ENCODE assay signal across 7 mouse cellular contexts in the genomic region with DNA sequence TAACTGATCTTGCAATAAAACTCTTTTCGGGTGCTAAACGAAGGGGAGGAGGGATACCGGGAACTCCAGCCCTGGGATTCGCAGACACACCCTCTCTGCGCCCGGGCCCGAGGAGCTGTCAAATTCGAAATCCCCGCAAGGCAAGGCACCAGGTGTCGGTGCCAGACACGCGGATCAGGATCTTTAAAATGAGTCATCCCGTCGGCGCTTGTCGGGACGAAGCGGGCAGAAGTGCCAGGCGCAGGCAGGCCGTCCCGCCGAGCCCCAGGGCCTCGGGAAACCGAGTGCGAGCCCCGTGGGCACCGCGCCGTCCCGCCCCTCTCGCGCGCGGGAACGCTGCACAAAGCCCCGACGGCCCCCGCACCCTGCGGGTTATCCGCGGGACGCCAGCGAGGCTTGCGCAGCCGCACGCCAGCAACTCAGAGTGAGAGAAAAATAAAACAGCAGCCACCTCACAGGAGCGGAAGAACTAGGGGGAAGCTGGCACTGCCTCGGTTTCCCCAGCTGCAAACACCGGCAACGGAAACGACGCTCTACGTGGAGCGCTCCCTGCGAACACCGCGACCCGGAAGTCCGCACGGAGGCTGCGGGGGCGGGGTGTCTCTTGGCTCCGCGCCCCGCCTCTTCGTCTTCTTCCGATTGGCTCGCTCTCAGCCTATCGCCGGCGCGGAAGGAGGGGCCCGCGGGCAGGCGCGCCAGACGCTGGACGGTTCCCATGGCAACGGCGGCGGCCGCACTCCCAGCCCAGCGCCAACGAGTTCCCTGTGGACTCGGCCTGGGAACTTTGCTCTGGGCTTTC. TPM values are rescaled to one million over a fixed set of nuclear protein-coding genes. Genes with fewer than 3 reads are reported as not detected.
DNase-seq lines count a peak whose midpoint lies in the region; ATAC-seq lines count a peak whose summit lies in the region.

Elmod2 (minus strand) TSS at position 588 of the 799 bp plus-strand sequence.

- no peaks in the 10 kb centered on the region for H3K36me3 ChIP-seq in intestine, embryonic 16.5 days (ENCODE audit: control insufficient read depth, insufficient read depth, low read length)
- H3K36me3 ChIP-seq in midbrain, embryonic 11.5 days (ENCODE audit: control insufficient read depth, insufficient read depth, low read length) = no peaks in the 10 kb centered on the region; the same call in 1 of the 2 replicates

- under 1% methylated on average over 85 of the region's 85 CpGs for WGBS in intestine, embryonic 16.5 days
- WGBS in midbrain, embryonic 11.5 days = under 1% methylated on average over 85 of the region's 85 CpGs

- peak within 1 kb of the TSS; percentile 93 for H3K4me2 ChIP-seq in intestine, embryonic 16.5 days (ENCODE audit: low read depth, low read length)
- H3K4me2 ChIP-seq in midbrain, embryonic 11.5 days = peak within 1 kb of the TSS; percentile 68

- peak; percentile 96 for DNase-seq in adrenal gland, adult 8-10 months
- peak; percentile 93 for DNase-seq in embryo, embryonic 9.5 days (ENCODE audit: extremely low spot score)
- DNase-seq in gastrocnemius, postnatal 4 days (ENCODE audit: low spot score in 2 of 2) = peak; percentile 98 to 99
- DNase-seq in left cerebral cortex, postnatal 36 days (ENCODE audit: low spot score in 2 of 2) = peak; percentile 97 to 98
- peak; percentile 99 for DNase-seq in midbrain, embryonic 11.5 days (ENCODE audit: low spot score, missing footprints)
- DNase-seq in skeletal muscle tissue, adult 2 months (ENCODE audit: low read depth, low spot score) = peak; percentile 95

- peak within 1 kb of the TSS; percentile 51; the same call in 1 of the 2 replicates for H3K27ac ChIP-seq in intestine, embryonic 16.5 days (ENCODE audit: low read length)
- peak within 1 kb of the TSS; percentile 8; the same call in 1 of the 2 replicates for H3K27ac ChIP-seq in midbrain, embryonic 11.5 days (ENCODE audit: low read depth, low read length)

- no peaks in the 10 kb centered on the region for H3K9me3 ChIP-seq in intestine, embryonic 16.5 days (ENCODE audit: control insufficient read depth, low read length)
- H3K9me3 ChIP-seq in midbrain, embryonic 11.5 days (ENCODE audit: control insufficient read depth, low read length) = no peaks in the 10 kb centered on the region

- peak; percentile 99 for ATAC-seq in intestine, embryonic 16.5 days
- peak; percentile 99 for ATAC-seq in midbrain, embryonic 11.5 days (ENCODE audit: low FRiP score)

- intact Hi-C loops in left cerebral cortex, postnatal 36 days (cut with DNase I) = loop anchor here (10.0 kb wide), 1 partner anchor 167 kb away; the partner anchor contains the start of genes Gm10645 and Tbc1d9

- peak within 1 kb of the TSS; percentile 89 for H3K9ac ChIP-seq in intestine, embryonic 16.5 days (ENCODE audit: low read depth, low read length)
- peak within 1 kb of the TSS; percentile 80 for H3K9ac ChIP-seq in midbrain, embryonic 11.5 days (ENCODE audit: low read length)

- H3K27me3 ChIP-seq in intestine, embryonic 16.5 days (replicated peaks; ENCODE audit: control insufficient read depth, insufficient read depth, low read length) = no peaks in the 10 kb centered on the region; the same call in 1 of the 2 replicates
- H3K27me3 ChIP-seq in midbrain, embryonic 11.5 days (ENCODE audit: control insufficient read depth, insufficient read depth, low read length) = no peaks in the 10 kb centered on the region; the same call in 1 of the 2 replicates

- H3K4me3 ChIP-seq in intestine, embryonic 16.5 days (ENCODE audit: low read length) = peak within 1 kb of the TSS; percentile 93
- H3K4me3 ChIP-seq in midbrain, embryonic 11.5 days (ENCODE audit: low read depth, low read length) = peak within 1 kb of the TSS; percentile 77

- no peaks in the 10 kb centered on the region for H3K4me1 ChIP-seq in intestine, embryonic 16.5 days (ENCODE audit: control insufficient read depth, insufficient read depth, low read length)
- peaks cover 2% of the 10 kb centered on the region; the same call in 1 of the 2 replicates for H3K4me1 ChIP-seq in midbrain, embryonic 11.5 days (ENCODE audit: control insufficient read depth, insufficient read depth, low read length)

RNA-seq across cellular contexts. Expression of gene Elmod2, which starts in this region (rescaled TPM):
- total RNA-seq in adrenal gland, adult 8-10 months (2022) = 10 to 100 TPM; 17.3 to 19.0 (median 18.3) TPM
- 10 to 100 TPM; 10.0 to 11.5 TPM for total RNA-seq in gastrocnemius, postnatal 4 days (2021)
- 10.0 and 11.6 TPM in 2 replicates for polyA plus RNA-seq in intestine, embryonic 16.5 days (2015; fragmentation: Nextera tagmentation; extraction: Ambion mirVana)
- total RNA-seq in left cerebral cortex, postnatal 36 days (2021) = 10 to 100 TPM; 12.1 to 15.1 TPM
- 28.9 and 29.8 TPM in 2 replicates for polyA plus RNA-seq in midbrain, embryonic 11.5 days (2014; fragmentation: Nextera tagmentation; extraction: Ambion mirVana)

Comparison
In these comparisons a context has a peak if more than half of its experiments do, and no peak if none do; other contexts are left out.
1. Peak in every context shown above with its lines: DNase-seq, ATAC-seq, H3K4me3 ChIP-seq and H3K27ac ChIP-seq.